Mouse (Mus musculus) embryo, embryonic 10 days (tissue): ENCODE results near the gene Fan1.

Experiments used
- DNase-seq: peaks from one replicate; pipeline ENCODE4 v3.0.0-alpha.2; 2015; ENCODE audit warnings: low spot score

Fan1 gene

DNA sequence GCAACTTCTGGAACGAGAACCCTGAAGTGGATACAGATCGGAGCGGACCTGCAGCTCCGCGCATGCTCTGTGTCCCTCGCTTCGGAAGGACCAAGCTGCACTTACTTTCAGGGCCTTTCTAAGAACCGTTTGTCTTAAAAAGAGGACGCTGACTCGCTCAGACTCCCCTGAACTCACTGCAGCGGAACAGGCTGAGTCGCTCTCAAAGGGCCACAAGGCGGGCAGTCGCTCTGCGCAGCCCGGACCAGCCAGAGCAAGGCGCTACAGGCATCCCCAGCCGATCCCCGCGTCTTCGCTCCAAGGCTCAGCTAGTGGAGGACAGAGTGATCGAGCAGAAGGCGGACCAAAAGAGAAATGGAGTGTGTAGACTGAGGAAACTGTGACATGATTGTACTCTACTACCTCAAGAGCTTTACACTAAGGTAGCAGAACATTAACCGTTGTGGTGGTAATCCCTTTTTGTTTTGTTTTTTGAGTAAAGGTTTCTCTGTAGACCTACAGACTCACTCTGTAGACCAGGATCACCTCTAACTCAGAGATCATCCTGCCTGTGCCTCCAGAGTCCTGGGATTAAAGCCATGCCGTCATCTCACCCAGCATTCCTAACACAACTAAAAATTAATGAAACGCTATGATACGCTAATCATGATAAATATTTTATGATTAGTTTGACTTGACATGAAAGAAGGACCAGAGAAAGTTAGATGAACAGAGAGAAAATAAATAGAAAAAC is at the start of gene Fan1:
TSS of gene Fan1 (minus strand) at position 266 of the 733 bp plus-strand sequence.
- DNase-seq, result peak; percentile 93

DNA sequence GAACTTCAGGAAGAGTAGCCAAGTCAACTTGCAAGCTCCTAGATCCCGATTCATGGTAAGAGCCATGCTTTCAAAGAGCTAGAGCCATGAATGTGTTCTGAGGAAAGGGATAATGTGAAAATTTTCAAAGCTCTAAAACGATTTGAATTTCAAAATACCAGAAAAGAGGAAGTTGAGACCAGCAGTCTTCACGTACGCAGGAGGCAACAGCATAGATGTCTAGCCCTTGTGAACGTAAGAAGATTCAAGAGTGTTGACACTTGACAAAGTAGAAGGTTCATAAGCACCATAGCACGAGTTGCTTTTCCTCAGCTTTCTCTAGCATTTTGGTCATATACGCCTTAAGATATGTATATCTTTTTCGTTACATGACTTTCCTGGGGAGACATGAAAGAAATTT is 30.1 kb upstream of the Fan1 start:
- no peak for DNase-seq

DNA sequence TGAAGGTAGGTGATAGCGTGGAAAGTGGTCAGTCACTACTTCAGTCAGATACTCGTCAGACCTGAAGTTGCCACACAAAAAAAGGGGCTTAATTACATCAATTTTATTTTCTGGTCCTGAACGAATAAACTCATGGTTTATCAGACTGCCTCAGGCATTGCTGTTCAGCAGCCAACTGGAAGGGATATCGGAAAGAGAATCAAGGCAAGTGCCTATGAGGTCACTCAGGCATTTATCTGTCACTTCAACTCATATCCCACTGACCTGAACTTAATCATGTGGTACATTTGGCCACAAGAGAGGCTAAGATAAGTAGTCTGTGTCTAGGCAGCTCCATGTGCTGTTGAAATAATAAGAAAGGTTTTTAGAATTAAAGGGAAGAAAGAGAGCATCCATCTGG is 28.6 kb upstream of the Fan1 start:
- no peak for DNase-seq

GRCm38 (mm10) chr7:64400725-64401124 is 26.8 kb upstream of the Fan1 start:
- DNase-seq, result no peak

DNA sequence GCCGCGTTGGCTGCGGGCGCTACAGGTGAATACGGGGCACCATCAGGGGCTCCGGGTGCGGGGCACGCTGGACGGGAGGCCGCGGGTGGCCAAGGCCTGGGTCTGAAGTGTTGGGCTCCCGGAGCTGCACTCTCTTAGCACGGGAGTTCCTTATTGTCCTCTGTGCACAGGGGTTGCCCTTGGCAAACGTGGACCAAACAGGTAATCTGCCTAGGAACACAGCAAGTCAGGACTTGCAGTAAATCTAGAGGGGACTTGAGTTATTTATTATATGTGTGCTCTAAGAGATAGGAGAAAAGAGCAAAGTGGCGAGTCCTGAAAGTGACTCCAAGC is 18.9 kb upstream of the Fan1 start:
- no peak for DNase-seq

GRCm38 (mm10) chr7:64392122-64392818 is 18.4 kb upstream of the Fan1 start, which contains the start of the genes Mphosph10 and Mcee:
Mphosph10 (minus strand) TSS chr7:64392268.
Mcee (plus strand) TSS chr7:64392607.
- peak; percentile 94 for DNase-seq

DNA sequence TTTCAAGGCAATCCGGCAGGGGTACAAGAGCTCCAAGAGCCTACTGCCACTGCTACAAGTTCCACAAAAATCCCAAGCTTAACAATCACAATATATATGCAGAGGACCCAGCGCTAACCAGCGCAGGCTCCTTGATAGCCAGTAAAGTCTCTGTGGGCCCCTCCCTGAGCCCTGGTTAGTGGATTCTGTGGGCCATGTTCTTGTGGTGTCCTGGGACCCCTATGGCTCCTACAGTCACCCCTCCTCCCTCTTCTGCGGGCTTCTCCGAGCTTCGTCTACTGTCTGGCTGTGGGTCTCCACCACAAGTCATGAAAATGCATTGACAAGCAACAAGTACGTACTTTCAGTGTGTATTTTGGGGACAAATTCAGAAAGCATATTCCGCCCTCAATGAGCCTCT is 17.6 kb upstream of the Fan1 start:
- DNase-seq, result no peak

DNA sequence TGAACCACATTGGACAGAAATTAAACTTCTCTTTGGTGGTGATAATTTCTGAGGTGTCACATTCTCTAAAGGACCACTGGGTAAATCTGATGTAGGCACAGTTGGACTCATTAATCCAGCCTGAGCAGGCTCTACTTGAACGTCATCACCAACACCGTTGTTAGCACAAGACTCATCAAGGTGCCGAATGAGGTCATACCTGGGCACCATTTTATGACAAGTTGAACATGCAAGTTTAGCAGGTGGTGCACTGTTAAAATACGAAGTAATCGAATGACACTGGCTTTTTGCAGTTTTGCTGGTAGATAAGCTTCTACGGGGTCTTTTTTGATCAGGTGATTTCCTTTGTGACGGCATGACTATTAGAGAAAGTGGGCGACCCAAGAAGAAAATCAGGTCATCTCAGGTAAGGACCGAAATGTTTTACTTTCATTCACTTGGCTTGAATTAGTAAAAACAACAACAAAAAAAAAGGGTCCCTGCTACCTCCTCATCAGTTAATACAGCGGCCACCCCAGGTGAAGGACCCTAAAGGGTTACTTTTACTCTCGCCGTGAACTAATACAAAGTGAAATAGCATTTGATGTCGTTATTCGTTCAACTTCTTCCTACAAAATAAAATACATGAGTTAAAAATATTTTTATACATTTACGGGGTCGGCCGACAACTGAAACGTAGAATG is 607 bp downstream of the Fan1 start:
- peak; percentile 22 for DNase-seq

DNA sequence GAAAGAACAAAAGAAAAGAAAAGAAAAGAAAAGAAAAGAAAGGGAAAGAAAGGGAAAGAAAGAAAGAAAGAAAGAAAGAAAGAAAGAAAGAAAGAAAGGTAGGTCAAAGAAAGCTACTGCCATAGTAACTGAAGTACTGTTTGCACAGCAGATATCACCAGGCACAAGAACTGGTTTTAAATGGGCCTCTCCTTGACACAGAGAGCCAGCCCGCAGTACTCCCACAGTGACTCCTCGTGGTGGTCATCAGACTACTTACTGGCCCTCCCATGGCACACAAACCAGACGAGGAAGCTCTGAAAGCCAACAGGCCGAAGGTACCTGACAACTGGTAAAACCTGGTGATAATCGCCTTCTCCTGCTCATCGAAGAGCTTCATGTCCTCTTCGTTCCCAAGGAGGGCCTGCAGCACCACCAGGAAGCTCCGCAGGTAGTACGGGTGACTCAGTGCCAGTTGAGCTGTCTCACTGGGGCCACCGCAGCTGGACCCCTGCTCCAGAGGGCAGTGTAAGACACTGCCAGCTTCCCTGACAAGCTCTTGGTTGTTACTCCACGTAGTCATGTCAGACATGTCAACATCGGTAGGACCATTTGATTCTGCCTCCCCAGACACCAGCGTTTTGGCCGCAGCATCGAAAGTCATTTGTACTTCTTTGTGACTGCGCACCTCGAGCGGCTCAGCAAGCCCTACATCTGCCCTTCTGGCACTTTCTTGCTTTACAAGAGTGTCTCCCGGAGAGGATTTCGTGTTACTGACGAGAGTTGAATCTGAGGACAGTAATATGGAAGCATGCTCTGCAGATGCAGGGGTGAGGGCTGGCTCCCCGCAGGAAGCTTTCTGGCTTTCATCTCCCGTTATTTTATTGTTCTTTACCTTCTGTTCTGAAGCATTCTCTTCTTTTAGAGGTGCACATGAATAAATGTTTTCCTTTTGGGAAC is 1.7 kb downstream of the Fan1 start:
- no peak for DNase-seq

DNA sequence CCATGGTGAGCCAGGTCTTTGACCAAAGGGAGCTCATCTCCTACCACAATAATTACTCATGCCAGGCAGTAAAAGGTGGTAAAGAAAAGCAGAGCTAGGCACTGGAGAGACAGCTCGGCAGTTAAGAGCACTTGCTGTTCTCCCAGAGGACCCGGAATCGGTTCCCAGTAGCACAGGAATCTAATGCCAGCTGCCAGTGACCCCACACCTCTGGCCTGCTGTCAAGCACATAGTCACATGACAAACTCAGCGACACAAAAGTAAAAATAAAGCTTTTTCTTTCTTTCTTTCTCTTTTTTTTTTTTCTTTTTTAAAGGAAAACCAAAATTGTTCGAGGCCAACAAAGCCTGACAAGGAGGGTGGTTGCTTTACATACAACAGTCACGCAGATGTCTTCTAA is 4.1 kb downstream of the Fan1 start:
- DNase-seq, result no peak

DNA sequence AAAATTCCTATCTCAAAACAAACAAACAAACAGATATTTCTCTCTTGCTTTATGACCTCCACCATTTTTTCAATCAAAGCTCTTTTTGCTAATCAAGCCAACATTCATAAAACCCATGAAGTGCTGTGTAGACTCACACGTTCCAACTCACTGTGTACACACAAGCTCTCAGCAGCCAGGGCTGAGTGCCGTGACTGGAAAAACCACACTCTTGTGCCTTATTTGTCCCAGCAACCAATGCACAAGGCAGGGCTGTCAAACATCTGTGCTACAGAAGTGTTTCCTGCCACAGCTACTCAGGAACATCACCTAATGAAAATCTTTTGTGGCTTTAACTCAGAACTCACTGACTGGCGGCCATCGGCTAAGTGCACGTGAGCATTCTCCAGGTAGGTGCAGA is 8.0 kb downstream of the Fan1 start:
- no peak for DNase-seq

DNA sequence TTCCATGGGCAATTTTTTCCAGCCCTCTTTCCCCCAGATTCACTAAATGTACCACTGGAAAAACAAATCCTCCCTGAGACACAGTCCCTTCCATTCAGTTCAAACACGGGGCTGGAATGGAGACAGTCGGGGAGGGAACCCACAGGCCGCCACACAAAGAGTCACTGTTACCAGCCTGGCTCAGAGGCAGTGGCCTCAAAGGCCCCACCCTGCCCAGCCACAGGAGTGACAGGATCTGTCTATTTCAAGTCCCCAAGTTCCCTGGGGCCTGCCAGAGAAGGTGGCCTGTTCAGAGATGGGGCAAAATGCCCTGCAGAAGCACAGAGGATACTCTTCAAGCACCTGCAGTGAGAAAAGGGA is 13.3 kb downstream of the Fan1 start:
- DNase-seq, result no peak

DNA sequence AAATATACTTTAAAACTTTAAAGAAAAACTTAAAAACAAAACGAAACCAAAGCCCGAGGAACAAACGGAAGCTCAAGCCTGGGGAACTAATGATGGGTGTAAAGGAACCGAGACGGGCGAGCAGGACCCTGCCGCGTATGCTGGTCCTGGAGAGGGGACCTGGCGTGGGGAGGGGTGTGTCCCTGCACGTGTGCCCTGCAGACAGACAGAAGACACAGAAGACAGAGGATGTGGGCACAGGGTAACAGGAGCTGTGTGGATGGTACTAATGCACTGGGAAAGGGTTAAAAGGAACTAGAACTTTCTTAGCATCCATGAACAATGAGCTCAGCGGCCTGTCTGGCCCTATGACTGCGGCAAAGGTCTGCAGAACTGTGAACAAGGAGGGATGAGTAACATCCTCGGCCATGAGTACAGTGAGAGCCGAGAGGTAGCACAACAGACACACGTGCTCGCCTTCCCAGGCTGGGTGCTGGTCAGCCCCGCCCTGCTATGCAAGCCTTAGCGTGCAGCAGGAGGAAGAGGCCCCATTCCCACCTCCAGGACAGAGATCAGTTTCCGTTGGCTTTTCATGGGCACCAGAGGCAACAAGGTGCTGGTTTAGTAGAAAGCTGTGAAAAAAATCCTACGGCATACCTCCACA is 13.8 kb downstream of the Fan1 start:
- DNase-seq, result no peak

- DNase-seq, result no peak
These were observed 15.2 kb downstream of the Fan1 start for GRCm38 (mm10) chr7:64358666-64359065.

DNA sequence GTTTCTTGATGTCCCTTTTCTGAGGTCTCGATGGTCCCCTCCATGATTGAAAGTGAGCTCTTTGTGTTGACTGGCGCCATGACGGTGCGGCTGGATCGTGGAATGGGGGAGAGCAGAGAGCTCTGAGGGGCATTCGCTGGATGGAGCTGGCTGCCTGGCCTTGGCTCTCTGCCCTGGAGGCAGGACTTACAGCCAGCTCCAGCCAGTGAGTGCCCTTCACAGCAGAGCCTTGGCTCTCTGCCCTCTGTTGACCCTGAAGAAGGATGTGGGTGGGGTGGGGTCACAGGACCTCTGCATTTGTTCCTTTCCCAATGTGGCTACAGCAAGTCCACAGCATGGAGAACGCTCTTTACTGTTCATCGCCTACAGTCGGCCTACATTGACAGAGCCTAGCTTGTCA is 16.5 kb downstream of the Fan1 start:
- DNase-seq, result no peak

- DNase-seq, result no peak
These were observed 17.2 kb downstream of the Fan1 start for GRCm38 (mm10) chr7:64356661-64357060.

GRCm38 (mm10) chr7:64354206-64354605 is 19.7 kb downstream of the Fan1 start:
- DNase-seq, result no peak

DNA sequence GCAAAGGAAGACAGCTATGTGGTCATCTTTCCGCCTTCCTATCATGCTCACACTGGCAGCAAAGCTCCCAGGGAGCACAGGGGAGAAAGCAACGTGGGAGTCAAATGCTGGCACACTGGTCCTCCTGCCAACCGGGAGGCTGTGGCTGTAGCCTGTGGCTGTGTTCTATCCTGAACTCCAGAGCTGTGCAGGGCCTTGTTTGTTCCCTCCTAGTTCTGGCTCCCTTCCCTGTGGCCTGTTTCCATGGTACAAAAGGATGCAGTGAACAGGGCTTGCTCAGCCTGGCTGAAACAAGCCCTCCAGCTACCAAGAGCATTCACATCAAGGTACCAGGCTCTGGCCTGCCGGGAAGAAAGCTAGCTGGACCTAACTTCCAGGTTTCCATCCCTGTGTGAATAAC is 22.8 kb downstream of the Fan1 start:
- no peak for DNase-seq

- no peak for DNase-seq
These were observed 24.6 kb downstream of the Fan1 start for GRCm38 (mm10) chr7:64349147-64349861.

DNA sequence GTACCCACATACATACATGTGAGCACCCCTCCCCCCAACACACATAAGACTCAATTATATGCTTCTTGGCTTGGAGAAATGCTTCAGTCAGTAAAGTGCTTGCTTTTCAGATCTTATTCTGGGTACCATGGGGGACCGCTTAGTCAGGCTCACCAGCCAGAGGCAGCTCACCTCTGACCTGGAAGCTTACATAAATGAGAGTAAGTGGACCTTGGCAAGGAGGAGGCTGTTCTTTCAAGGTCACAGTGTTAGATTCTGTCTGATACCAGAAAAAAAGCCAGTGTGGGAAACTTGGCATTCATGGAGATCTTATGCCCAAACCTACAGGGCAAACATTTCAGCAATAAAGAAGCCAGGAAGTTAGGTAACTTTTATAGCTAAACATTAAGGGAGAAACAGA is 26.1 kb downstream of the Fan1 start:
- no peak for DNase-seq

DNA sequence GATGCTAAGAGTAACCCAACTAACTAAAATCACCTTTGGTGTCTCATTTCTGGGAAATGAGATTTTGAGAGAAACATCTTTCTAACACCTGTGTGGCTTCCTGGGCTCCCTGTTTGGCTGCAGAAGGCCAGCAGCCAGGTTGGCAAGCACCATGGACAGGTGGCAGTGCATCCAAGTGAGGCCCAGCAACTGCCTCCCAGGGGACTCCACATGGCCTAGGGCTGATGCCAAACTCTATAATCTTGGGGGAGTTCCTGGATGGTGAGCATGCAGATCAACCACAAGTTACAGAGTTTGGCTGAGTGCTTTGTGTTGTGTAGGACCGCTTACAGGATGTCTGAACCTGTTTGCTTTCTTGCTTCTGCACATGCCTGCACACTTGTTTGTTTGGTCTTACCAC is 41.2 kb downstream of the Fan1 start:
- no peak for DNase-seq
